Mouse (Mus musculus): ENCODE data around the gene 1110051M20Rik. TPM values are rescaled to one million over a fixed set of nuclear protein-coding genes. Genes with fewer than 3 reads are reported as not detected.

The 1110051M20Rik gene
- polyA plus RNA-seq, 1 experiment from 2014 or later = 98.6 TPM

DNA sequence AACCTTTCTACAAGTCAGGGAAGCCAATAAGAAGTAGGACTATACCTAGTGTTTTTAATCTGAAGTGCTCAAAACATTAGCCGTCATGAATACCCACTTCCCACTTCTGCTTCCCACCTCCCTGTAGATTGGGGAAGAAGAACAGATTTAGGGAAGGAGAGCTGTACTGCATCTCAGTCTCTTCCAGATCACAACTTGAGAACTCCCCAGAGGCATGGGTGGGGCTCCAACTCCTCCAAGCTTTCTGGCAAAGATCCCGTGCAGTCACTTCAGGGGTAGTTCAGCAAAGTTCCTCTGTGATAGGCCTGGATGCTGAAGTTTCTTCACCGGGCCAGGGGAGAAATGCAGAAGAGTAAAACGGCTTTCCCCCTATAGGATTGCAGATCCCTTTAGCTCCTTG is 109.4 kb downstream of the 1110051M20Rik start:
- DNase-seq (ENCODE audit: low spot score) (no peak), ATAC-seq (ENCODE audit: insufficient read depth, low FRiP score, low TSS enrichment) (no peak)
- no peak overlapping the region for H3K4me2 ChIP-seq (ENCODE audit: low read depth)
- WGBS = 83% methylated on average over 4 of the region's 4 CpGs
- peaks cover 3% of the 10 kb centered on the region for H3K4me1 ChIP-seq (ENCODE audit: control insufficient read depth, insufficient read depth, low read length)
- H3K9ac ChIP-seq (ENCODE audit: low read length) = no peak overlapping the region
- H3K9me3 ChIP-seq (ENCODE audit: control insufficient read depth, low read length) = no peaks in the 10 kb centered on the region
- H3K27me3 ChIP-seq (ENCODE audit: control insufficient read depth, insufficient read depth, low read length) = no peaks in the 10 kb centered on the region
- H3K27ac ChIP-seq (ENCODE audit: low read depth, low read length) = no peak overlapping the region
- H3K4me3 ChIP-seq (ENCODE audit: low read depth, low read length) = no peak overlapping the region
- no peaks in the 10 kb centered on the region for H3K36me3 ChIP-seq (ENCODE audit: control insufficient read depth, insufficient read depth, low read length)

DNA sequence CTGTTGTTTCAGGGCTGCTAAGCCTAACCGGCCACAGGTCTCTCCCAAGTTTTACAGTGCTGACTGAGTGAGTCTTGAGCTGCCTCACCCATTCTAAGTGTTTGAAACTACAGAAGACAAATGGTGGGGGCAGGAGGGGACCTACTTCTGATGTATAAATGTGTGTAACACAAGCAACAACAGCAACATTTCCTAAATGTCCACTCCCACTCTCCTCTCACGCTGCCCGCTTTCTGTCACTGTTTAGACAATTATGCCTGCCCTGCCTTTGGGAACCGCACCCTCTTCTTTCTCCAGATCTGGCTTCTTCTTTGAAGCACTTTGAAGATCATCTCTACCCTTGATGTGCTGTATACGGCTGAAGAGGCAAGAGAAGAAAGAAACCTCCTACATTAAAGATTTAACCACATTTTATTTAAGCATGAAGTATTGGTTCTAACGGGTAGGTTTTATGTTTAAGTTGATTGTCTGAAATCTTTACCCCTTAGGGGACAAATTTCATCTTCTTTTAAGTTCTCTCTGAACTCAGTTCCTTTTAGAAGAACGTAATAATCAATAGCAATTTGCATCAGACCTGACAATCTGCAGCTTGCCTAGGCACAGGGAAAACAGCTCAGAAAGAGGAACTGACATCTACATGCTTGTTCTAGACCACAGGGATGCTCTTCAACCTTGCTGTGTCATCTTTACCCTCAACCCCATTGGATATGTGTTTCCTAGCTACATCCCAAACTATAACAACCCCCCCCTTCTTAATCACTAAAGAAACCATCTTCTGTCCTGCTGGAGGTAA is 113.3 kb downstream of the 1110051M20Rik start:
- Histone ChIP-seq H3K9me3 (ENCODE audit: control insufficient read depth, low read length) (no peaks in the 10 kb centered on the region), H3K36me3 (ENCODE audit: control insufficient read depth, insufficient read depth, low read length) (no peaks in the 10 kb centered on the region), H3K9ac (ENCODE audit: low read length) (no peak overlapping the region), H3K4me1 (ENCODE audit: control insufficient read depth, insufficient read depth, low read length) (peaks cover 13% of the 10 kb centered on the region), H3K27me3 (ENCODE audit: control insufficient read depth, insufficient read depth, low read length) (no peaks in the 10 kb centered on the region), H3K4me2 (ENCODE audit: low read depth) (no peak overlapping the region), H3K27ac (ENCODE audit: low read depth, low read length) (no peak overlapping the region), H3K4me3 (ENCODE audit: low read depth, low read length) (no peak overlapping the region)
- no peak for ATAC-seq (ENCODE audit: insufficient read depth, low FRiP score, low TSS enrichment)
- DNase-seq (ENCODE audit: low spot score) = no peak
- 77% methylated on average over 7 of the region's 7 CpGs for WGBS

DNA sequence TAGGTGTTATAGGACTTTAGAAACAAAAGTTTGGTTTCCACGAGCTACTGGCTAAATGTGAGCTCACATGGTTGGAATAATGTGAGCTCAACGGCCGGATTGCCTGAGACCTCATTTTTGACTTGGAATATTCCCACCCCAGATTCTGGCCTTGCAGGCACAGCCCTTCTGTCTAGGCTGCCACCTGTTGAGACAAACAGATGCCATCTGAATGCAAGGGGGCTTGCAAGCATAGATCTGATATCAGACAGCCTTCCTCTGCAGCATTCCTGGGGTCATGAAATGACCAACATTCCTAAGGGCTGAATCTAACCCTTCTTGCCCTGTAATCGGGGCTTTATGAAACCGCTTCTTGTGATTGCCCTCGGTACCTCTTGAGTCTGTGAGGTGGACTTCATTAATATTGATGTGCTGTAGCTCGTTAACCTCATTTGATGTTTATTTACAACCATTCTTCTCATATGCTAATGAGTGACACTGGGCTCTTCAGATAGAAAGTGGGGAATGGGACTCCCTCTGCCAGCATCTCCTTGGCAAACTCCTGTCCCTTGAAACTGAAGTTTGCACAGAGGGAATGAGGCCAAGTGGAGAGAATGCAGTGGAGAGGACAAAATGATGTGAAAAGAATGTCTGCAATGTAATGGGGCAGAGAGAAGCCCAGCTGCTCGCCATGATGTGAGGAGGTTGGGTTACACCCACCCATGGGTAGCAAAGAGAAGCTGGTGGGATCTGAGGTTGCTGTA is 114.3 kb downstream of the 1110051M20Rik start:
- peaks cover 13% of the 10 kb centered on the region for H3K4me1 ChIP-seq (ENCODE audit: control insufficient read depth, insufficient read depth, low read length)
- H3K9me3 ChIP-seq (ENCODE audit: control insufficient read depth, low read length) = no peaks in the 10 kb centered on the region
- no peak overlapping the region for H3K4me3 ChIP-seq (ENCODE audit: low read depth, low read length)
- H3K36me3 ChIP-seq (ENCODE audit: control insufficient read depth, insufficient read depth, low read length) = no peaks in the 10 kb centered on the region
- 66% methylated on average over 8 of the region's 8 CpGs for whole genome bisulfite sequencing
- H3K9ac ChIP-seq (ENCODE audit: low read length) = no peak overlapping the region
- DNase-seq (ENCODE audit: low spot score) = no peak
- no peaks in the 10 kb centered on the region for H3K27me3 ChIP-seq (ENCODE audit: control insufficient read depth, insufficient read depth, low read length)
- no peak overlapping the region for H3K4me2 ChIP-seq (ENCODE audit: low read depth)
- H3K27ac ChIP-seq (ENCODE audit: low read depth, low read length) = no peak overlapping the region
- ATAC-seq (ENCODE audit: insufficient read depth, low FRiP score, low TSS enrichment) = peak; percentile 74; the same call in 1 of the 2 replicates

DNA sequence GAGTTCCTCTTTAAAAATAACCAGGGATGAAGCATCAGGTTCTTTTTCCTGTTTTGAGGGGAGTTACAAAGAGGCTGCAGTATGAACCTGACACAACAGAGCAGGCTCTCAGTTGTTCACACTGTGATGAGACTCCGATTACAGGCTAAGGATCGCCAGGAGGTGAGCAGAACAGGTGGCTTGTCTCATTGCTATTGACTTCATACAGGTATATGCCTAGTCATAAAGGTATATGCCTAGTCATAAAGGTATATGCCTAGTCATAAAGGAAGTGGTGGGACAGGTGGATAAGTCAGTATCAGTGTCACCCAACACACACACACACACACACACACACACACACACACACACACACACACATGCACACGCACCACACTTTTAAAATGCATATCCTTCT is 115.8 kb downstream of the 1110051M20Rik start:
- ATAC-seq (ENCODE audit: insufficient read depth, low FRiP score, low TSS enrichment) = no peak
- Histone ChIP-seq H3K4me3 (ENCODE audit: low read depth, low read length) (no peak overlapping the region), H3K4me2 (ENCODE audit: low read depth) (no peak overlapping the region), H3K27ac (ENCODE audit: low read depth, low read length) (peak overlapping the region; percentile 58), H3K36me3 (ENCODE audit: control insufficient read depth, insufficient read depth, low read length) (no peaks in the 10 kb centered on the region), H3K4me1 (ENCODE audit: control insufficient read depth, insufficient read depth, low read length) (peaks cover 13% of the 10 kb centered on the region), H3K27me3 (ENCODE audit: control insufficient read depth, insufficient read depth, low read length) (no peaks in the 10 kb centered on the region), H3K9ac (ENCODE audit: low read length) (no peak overlapping the region), H3K9me3 (ENCODE audit: control insufficient read depth, low read length) (no peaks in the 10 kb centered on the region)
- 88% methylated on average over 3 of the region's 3 CpGs for WGBS
- DNase-seq (ENCODE audit: low spot score) = no peak

DNA sequence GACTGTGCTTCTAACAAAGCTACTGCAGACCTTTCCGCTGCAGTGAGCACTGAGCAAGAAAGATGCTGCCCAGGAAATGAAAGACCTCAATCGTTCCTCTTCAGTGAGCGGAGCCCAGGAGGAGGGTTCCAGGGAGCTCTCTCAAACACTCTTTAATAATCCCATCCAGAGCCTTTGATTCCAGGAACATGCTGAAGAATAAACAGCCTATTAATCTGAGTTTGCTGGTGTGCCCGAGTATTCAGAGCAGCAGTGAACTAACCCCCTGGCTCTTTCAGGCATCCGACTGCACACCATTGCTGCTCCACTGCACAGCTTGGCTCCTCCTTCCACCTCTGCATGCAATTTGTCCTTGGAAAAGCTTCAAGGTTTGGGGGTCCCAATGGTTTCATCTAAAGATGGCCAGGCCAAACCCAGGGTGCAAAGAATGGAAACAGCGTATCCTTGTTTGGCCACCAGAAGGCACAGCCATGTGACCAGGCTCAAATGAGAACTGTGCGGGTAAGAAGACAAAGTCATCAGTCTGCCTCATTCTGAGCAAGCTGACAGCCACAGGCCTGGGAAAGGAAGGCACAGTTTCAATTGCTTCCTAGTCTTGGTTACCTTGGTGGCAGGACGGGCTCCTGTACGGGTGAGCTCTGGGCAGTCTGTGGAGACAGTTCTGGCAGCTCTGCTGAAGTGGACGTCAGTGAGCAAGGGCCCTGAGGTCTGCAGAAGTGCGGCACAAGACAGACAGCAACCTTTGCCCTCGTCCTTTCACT is 116.4 kb downstream of the 1110051M20Rik start:
- Histone ChIP-seq H3K27ac (ENCODE audit: low read depth, low read length) (peak overlapping the region; percentile 58), H3K4me2 (ENCODE audit: low read depth) (no peak overlapping the region), H3K4me1 (ENCODE audit: control insufficient read depth, insufficient read depth, low read length) (peaks cover 13% of the 10 kb centered on the region), H3K4me3 (ENCODE audit: low read depth, low read length) (no peak overlapping the region), H3K9me3 (ENCODE audit: control insufficient read depth, low read length) (no peaks in the 10 kb centered on the region), H3K36me3 (ENCODE audit: control insufficient read depth, insufficient read depth, low read length) (no peaks in the 10 kb centered on the region), H3K27me3 (ENCODE audit: control insufficient read depth, insufficient read depth, low read length) (no peaks in the 10 kb centered on the region), H3K9ac (ENCODE audit: low read length) (no peak overlapping the region)
- WGBS = 50% methylated on average over 12 of the region's 12 CpGs
- DNase-seq (ENCODE audit: low spot score) (peak; percentile 24), ATAC-seq (ENCODE audit: insufficient read depth, low FRiP score, low TSS enrichment) (no peak)

DNA sequence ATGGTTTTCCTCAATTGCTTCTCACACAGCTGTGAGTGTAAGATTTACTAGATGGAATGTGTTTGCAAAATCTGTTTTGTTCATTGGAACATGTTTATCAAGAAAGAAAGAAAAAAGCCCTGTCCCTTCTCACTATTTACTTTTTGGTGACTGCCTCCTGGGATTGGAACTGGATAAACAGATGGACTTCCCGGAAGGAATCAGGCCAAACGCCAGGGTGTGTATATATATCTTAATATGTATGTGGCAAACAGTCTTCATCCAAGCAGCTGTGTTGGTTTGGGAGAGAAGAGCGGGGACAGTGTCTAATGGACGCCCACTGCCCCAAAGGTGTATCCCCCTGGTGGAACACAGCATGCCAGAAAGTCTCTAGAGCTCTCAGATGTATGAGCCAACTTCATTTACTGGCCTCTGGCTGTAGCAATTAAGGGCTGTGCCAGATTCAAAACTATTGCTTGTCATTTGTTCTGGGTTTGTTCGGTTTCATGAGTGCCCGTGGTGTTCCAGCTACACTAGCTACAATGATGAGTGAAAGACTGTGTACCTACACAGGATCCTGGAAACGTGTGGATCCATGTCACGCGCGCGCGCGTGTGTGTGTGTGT is 117.7 kb downstream of the 1110051M20Rik start:
- Histone ChIP-seq H3K4me3 (ENCODE audit: low read depth, low read length) (no peak overlapping the region), H3K4me1 (ENCODE audit: control insufficient read depth, insufficient read depth, low read length) (peaks cover 13% of the 10 kb centered on the region), H3K4me2 (ENCODE audit: low read depth) (no peak overlapping the region), H3K27me3 (ENCODE audit: control insufficient read depth, insufficient read depth, low read length) (no peaks in the 10 kb centered on the region), H3K9me3 (ENCODE audit: control insufficient read depth, low read length) (no peaks in the 10 kb centered on the region), H3K36me3 (ENCODE audit: control insufficient read depth, insufficient read depth, low read length) (no peaks in the 10 kb centered on the region), H3K27ac (ENCODE audit: low read depth, low read length) (no peak overlapping the region), H3K9ac (ENCODE audit: low read length) (no peak overlapping the region)
- WGBS = 91% methylated on average over 13 of the region's 13 CpGs
- no peak for ATAC-seq (ENCODE audit: insufficient read depth, low FRiP score, low TSS enrichment)
- DNase-seq (ENCODE audit: low spot score) = no peak

DNA sequence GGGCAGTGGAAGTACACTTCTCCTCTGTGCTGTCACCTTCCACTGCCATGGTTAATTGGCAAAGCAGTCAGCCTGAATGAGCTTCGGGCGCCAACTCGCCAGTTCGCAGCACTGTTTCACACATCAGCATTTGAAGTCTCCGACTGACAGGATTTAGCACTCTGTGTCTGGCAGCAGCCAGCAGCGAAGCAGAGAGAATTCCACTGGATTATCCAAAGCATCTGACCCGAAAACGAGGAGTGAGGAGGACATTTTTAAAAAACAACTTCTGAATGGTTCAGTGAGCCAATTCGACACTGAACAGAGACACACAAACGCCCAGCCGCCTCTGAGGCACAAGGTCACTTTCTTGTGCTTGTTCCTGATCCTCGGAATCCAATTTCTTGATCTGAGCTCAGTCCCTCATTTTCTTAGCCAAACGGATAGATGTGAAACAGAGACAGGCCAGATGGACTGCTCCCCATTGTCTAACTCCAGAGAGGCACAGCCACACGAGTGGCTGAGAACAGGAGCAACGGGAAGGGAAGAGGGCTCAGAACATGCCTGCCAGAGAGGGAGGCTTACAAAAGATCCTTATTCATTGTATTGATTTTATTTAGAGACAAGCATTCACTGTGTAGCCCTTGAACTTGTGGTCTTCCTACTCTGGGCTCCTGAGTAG is 119.6 kb downstream of the 1110051M20Rik start:
- DNase-seq (ENCODE audit: low spot score) (no peak), ATAC-seq (ENCODE audit: insufficient read depth, low FRiP score, low TSS enrichment) (no peak)
- Histone ChIP-seq H3K4me1 (ENCODE audit: control insufficient read depth, insufficient read depth, low read length) (peaks cover 9% of the 10 kb centered on the region), H3K4me3 (ENCODE audit: low read depth, low read length) (no peak overlapping the region), H3K9ac (ENCODE audit: low read length) (no peak overlapping the region), H3K4me2 (ENCODE audit: low read depth) (no peak overlapping the region), H3K9me3 (ENCODE audit: control insufficient read depth, low read length) (no peaks in the 10 kb centered on the region), H3K27ac (ENCODE audit: low read depth, low read length) (no peak overlapping the region), H3K36me3 (ENCODE audit: control insufficient read depth, insufficient read depth, low read length) (no peaks in the 10 kb centered on the region), H3K27me3 (ENCODE audit: control insufficient read depth, insufficient read depth, low read length) (no peaks in the 10 kb centered on the region)
- WGBS = 50% methylated on average over 15 of the region's 15 CpGs

DNA sequence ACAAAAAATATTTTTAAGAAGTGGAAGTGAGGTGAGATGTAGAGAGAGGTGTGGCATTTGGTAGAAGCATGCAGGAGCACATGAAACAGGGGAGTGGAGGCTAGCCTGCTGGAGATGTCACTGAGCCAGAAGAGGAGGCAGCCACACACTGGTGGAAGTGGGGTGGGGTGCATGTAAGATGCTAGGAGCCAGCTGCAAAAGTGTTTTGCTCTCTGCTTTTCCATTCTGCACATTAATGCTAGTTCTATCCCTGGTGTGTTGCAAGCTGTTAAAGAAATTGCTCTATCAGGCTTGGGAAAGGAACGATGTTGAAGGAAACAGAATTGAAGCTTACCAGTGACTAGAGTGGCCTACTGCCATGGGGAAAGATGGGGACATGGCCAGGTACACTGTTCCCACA is 120.2 kb downstream of the 1110051M20Rik start:
- 83% methylated on average over 1 of the region's 1 CpGs for WGBS
- Histone ChIP-seq H3K4me1 (ENCODE audit: control insufficient read depth, insufficient read depth, low read length) (peaks cover 7% of the 10 kb centered on the region; the same call in 1 of the 2 replicates), H3K36me3 (ENCODE audit: control insufficient read depth, insufficient read depth, low read length) (no peaks in the 10 kb centered on the region), H3K4me2 (ENCODE audit: low read depth) (no peak overlapping the region), H3K9ac (ENCODE audit: low read length) (no peak overlapping the region), H3K4me3 (ENCODE audit: low read depth, low read length) (no peak overlapping the region), H3K9me3 (ENCODE audit: control insufficient read depth, low read length) (no peaks in the 10 kb centered on the region), H3K27ac (ENCODE audit: low read depth, low read length) (no peak overlapping the region), H3K27me3 (ENCODE audit: control insufficient read depth, insufficient read depth, low read length) (no peaks in the 10 kb centered on the region)
- ATAC-seq (ENCODE audit: insufficient read depth, low FRiP score, low TSS enrichment) = no peak
- no peak for DNase-seq (ENCODE audit: low spot score)

Measured in neural tube, embryonic 11.5 days (tissue).